14 mouse cellular contexts compared by ENCODE assay signal in the genomic region with DNA sequence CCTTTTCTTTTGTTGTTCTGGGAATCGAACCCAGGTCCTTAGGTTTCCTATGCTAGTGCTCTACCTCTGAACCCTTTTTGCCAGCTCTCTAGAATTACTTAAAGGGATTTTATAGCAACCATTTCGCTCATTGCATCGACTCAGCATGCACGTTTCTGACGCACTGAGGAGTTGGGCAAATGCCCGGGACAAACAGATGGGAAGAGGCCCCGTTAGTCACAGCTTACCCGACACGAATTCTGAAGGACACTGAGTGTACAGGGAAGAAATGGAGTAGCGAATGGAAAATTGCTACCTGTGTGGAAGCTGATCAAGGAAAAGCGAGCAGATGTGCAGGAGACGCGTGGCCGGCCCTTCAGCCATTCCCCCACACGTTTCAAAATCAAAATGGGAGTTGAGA. TPM values are rescaled to one million over a fixed set of nuclear protein-coding genes. Genes with fewer than 3 reads are reported as not detected.
DNase-seq lines count a peak whose midpoint lies in the region; ATAC-seq and TF ChIP-seq lines count a peak whose summit lies in the region.
"Had no signal": no experiment of that assay in that cellular context is flagged by ENCODE, and none has a peak within 500 bp of the region (broad histone marks: within the 10 kb centered on the region; RNA-seq: fewer than 3 reads in every experiment).

No protein-coding gene starts in this region.

- H3K9ac ChIP-seq in forebrain, embryonic 14.5 days (ENCODE audit: low read length): no peak overlapping the region
- no peak overlapping the region for H3K9ac ChIP-seq in forebrain, embryonic 11.5 days (ENCODE audit: low read length)
- H3K9ac ChIP-seq: embryonic facial prominence, embryonic 13.5 days; liver, embryonic 15.5 days had no signal

- peak; percentile 83; the same call in 1 of the 2 replicates for ATAC-seq in forebrain, embryonic 14.5 days
- ATAC-seq in forebrain, embryonic 11.5 days (replicated peaks; ENCODE audit: low FRiP score): no peak

- no peak overlapping the region for H3K4me2 ChIP-seq in forebrain, embryonic 14.5 days (ENCODE audit: low read length)
- H3K4me2 ChIP-seq in forebrain, embryonic 11.5 days (ENCODE audit: low read depth, low read length, severe bottlenecking): no peak overlapping the region
- H3K4me2 ChIP-seq: embryonic facial prominence, embryonic 13.5 days; liver, embryonic 15.5 days had no signal

- H3K9me3 ChIP-seq in forebrain, embryonic 14.5 days (replicated peaks; ENCODE audit: control insufficient read depth, low read length): no peaks in the 10 kb centered on the region
- no peaks in the 10 kb centered on the region for H3K9me3 ChIP-seq in forebrain, embryonic 11.5 days (ENCODE audit: control insufficient read depth, low read length)
- H3K9me3 ChIP-seq: embryonic facial prominence, embryonic 13.5 days; liver, embryonic 15.5 days had no signal

- H3K27ac ChIP-seq in forebrain, embryonic 14.5 days (ENCODE audit: low read depth, low read length): no peak overlapping the region
- no peak overlapping the region for H3K27ac ChIP-seq in forebrain, embryonic 11.5 days (ENCODE audit: low read depth, low read length)
- H3K27ac ChIP-seq in cortical plate, adult 2 months (ENCODE audit: insufficient read depth, low read length): peak overlapping the region; percentile 70; the same call in 1 of the 2 replicates
- H3K27ac ChIP-seq: embryonic facial prominence, embryonic 13.5 days; liver, embryonic 15.5 days had no signal

- H3K27me3 ChIP-seq in forebrain, embryonic 14.5 days (replicated peaks; ENCODE audit: control insufficient read depth, insufficient read depth, low read length): no peaks in the 10 kb centered on the region
- no peaks in the 10 kb centered on the region for H3K27me3 ChIP-seq in forebrain, embryonic 11.5 days (ENCODE audit: control insufficient read depth, insufficient read depth, low read length)
- H3K27me3 ChIP-seq: embryonic facial prominence, embryonic 13.5 days; liver, embryonic 15.5 days had no signal

- TF ChIP-seq POLR2A in cortical plate, adult 2 months (IDR thresholded peaks at IDR 0.05; ENCODE audit: extremely low read depth, insufficient read depth, low read length): no peak

- DNase-seq in forebrain, embryonic 14.5 days (ENCODE audit: low spot score): peak; percentile 84
- no peak for DNase-seq in forebrain, embryonic 11.5 days (ENCODE audit: low spot score)
- peak; percentile 25 to 52 for DNase-seq in layer of hippocampus, postnatal 10 days (ENCODE audit: low spot score in 2 of 2)
- peak; percentile 68 to 80 for DNase-seq in right cerebral cortex, postnatal 36 days (ENCODE audit: low spot score in 2 of 2)
- no peak for DNase-seq in urinary bladder, postnatal 14 days (ENCODE audit: low spot score)
- no peak for DNase-seq in spleen, postnatal 4 days (ENCODE audit: low spot score in 2 of 2)
- no peak for DNase-seq in retina, embryonic 14.5 days (ENCODE audit: low spot score)
- DNase-seq: gastrocnemius, postnatal 25 days; kidney, postnatal 36 days had no signal

- no peaks in the 10 kb centered on the region for H3K36me3 ChIP-seq in forebrain, embryonic 14.5 days (ENCODE audit: control insufficient read depth, insufficient read depth, low read length)
- no peaks in the 10 kb centered on the region for H3K36me3 ChIP-seq in forebrain, embryonic 11.5 days (ENCODE audit: control insufficient read depth, insufficient read depth, low read length)
- H3K36me3 ChIP-seq: embryonic facial prominence, embryonic 13.5 days; liver, embryonic 15.5 days had no signal

- H3K4me1 ChIP-seq in forebrain, embryonic 14.5 days (ENCODE audit: control insufficient read depth, insufficient read depth, low read length): no peaks in the 10 kb centered on the region
- no peaks in the 10 kb centered on the region for H3K4me1 ChIP-seq in forebrain, embryonic 11.5 days (replicated peaks; ENCODE audit: control insufficient read depth, insufficient read depth, low read length)
- H3K4me1 ChIP-seq in cortical plate, adult 2 months (ENCODE audit: control insufficient read depth, insufficient read depth, low read length): peaks cover 2% of the 10 kb centered on the region; the same call in 1 of the 2 replicates
- H3K4me1 ChIP-seq: embryonic facial prominence, embryonic 13.5 days; liver, embryonic 15.5 days had no signal

- no peak for TF ChIP-seq CTCF in cortical plate, adult 2 months (IDR thresholded peaks at IDR 0.05; ENCODE audit: extremely low read depth, insufficient read depth, low read length)

- no peak overlapping the region for H3K4me3 ChIP-seq in forebrain, embryonic 14.5 days (ENCODE audit: low read depth, low read length)
- H3K4me3 ChIP-seq in forebrain, embryonic 11.5 days (ENCODE audit: low read depth, low read length): no peak overlapping the region
- no peak overlapping the region for H3K4me3 ChIP-seq in cortical plate, adult 2 months (ENCODE audit: insufficient read depth, low read length)
- H3K4me3 ChIP-seq: embryonic facial prominence, embryonic 13.5 days; liver, embryonic 15.5 days had no signal

- 66% methylated on average over 15 of the region's 15 CpGs for WGBS in forebrain, embryonic 14.5 days
- WGBS in forebrain, embryonic 11.5 days: 91% methylated on average over 15 of the region's 15 CpGs

RNA-seq across cellular contexts. Expression of gene Gcg, which starts 30.0 kb away (rescaled TPM):
- polyA plus RNA-seq in forebrain, embryonic 14.5 days (2014; fragmentation: Nextera tagmentation; extraction: Ambion mirVana): 2.7 and 3.0 TPM in 2 replicates
- polyA plus RNA-seq in forebrain, embryonic 11.5 days (2014; fragmentation: Nextera tagmentation; extraction: Ambion mirVana): not detected in 2 replicates
- not detected in 2 replicates for polyA plus RNA-seq in cortical plate, adult 2 months (2012; rRNA removed)
- total RNA-seq in layer of hippocampus, postnatal 10 days (2021): not detected
- total RNA-seq: gastrocnemius, postnatal 25 days; hematopoietic stem cell, adult 5-6 weeks; megakaryocyte-erythroid progenitor cell, adult 5-6 weeks had no signal
- polyA plus RNA-seq: embryonic facial prominence, embryonic 13.5 days; liver, embryonic 15.5 days had no signal

Comparison
In these comparisons a context has a peak if more than half of its experiments do, and no peak if none do; other contexts are left out.
1. DNase-seq: peak in forebrain, embryonic 14.5 days (single experiment), layer of hippocampus, postnatal 10 days (2 of 2) and right cerebral cortex, postnatal 36 days (2 of 2); none in forebrain, embryonic 11.5 days (single experiment), urinary bladder, postnatal 14 days (single experiment), spleen, postnatal 4 days (0 of 2) and retina, embryonic 14.5 days (single experiment).